In genomic region chr2:30721048-30721461, GRCm38 (mm10) we compare ENCODE assay signal across 8 mouse cellular contexts.
DNase-seq lines count a peak whose midpoint lies in the region; ATAC-seq and TF ChIP-seq lines count a peak whose summit lies in the region.

No protein-coding gene starts in this region.

- H3K36me3 ChIP-seq in hindbrain, embryonic 16.5 days (ENCODE audit: control insufficient read depth, insufficient read depth, low read length), result no peaks in the 10 kb centered on the region
- no peaks in the 10 kb centered on the region for H3K36me3 ChIP-seq in neural tube, embryonic 13.5 days

- H3K27me3 ChIP-seq in hindbrain, embryonic 16.5 days (replicated peaks; ENCODE audit: control insufficient read depth, insufficient read depth, low read length), result no peaks in the 10 kb centered on the region
- H3K27me3 ChIP-seq in neural tube, embryonic 13.5 days, result no peaks in the 10 kb centered on the region

- no peak overlapping the region for H3K4me3 ChIP-seq in left cerebral cortex, adult 2 months
- H3K4me3 ChIP-seq in hindbrain, embryonic 16.5 days (ENCODE audit: low read length), result no peak overlapping the region
- no peak overlapping the region for H3K4me3 ChIP-seq in neural tube, embryonic 13.5 days

- H3K27ac ChIP-seq in left cerebral cortex, adult 2 months, result peak overlapping the region; percentile 100
- peak overlapping the region; percentile 94 for H3K27ac ChIP-seq in hindbrain, embryonic 16.5 days (ENCODE audit: low read depth, low read length)
- peak overlapping the region; percentile 100 for H3K27ac ChIP-seq in neural tube, embryonic 13.5 days (replicated peaks)

- DNase-seq in cerebellum, adult 11 months, result peak; percentile 19
- DNase-seq in cerebellum, postnatal 36 days, result no peak
- DNase-seq in left cerebral cortex, adult 2 months (ENCODE audit: extremely low spot score in 1 of 2, low spot score in 2 of 2), result no peak
- no peak for DNase-seq in left cerebral cortex, postnatal 14 days (ENCODE audit: low spot score in 2 of 2)
- no peak for DNase-seq in right cerebral cortex, postnatal 4 days

- no peak overlapping the region; the same call in 1 of the 2 replicates for H3K9ac ChIP-seq in hindbrain, embryonic 16.5 days (ENCODE audit: low read depth, low read length)
- H3K9ac ChIP-seq in neural tube, embryonic 13.5 days, result peak overlapping the region; percentile 74

- WGBS in hindbrain, embryonic 16.5 days, result 34% methylated on average over 5 of the region's 5 CpGs
- 50% methylated on average over 5 of the region's 5 CpGs for WGBS in neural tube, embryonic 13.5 days

- no peak for ATAC-seq in hindbrain, embryonic 16.5 days
- no peak for ATAC-seq in neural tube, embryonic 13.5 days (ENCODE audit: low read depth)
- no peak for ATAC-seq in activated CD4-positive, CD25-positive, alpha-beta regulatory T cell, adult 4 months

- H3K4me2 ChIP-seq in hindbrain, embryonic 16.5 days (ENCODE audit: low read length), result no peak overlapping the region
- H3K4me2 ChIP-seq in neural tube, embryonic 13.5 days, result no peak overlapping the region

- H3K4me1 ChIP-seq in hindbrain, embryonic 16.5 days (ENCODE audit: control insufficient read depth, insufficient read depth, low read depth, low read length), result peaks cover 88% of the 10 kb centered on the region
- H3K4me1 ChIP-seq in neural tube, embryonic 13.5 days (replicated peaks), result peaks cover 96% of the 10 kb centered on the region

- TF ChIP-seq CTCF in left cerebral cortex, adult 2 months (IDR thresholded peaks at IDR 0.05), result no peak

- intact Hi-C loops in left cerebral cortex, adult 2 months (cut with DNase I), result loop anchor here (5.0 kb wide), 1 partner anchor 71 kb away; no protein-coding TSS in a partner anchor
- intact Hi-C loops in left cerebral cortex, postnatal 14 days (cut with DNase I), result loop anchor here (5.0 kb wide), 1 partner anchor 51 kb away; no protein-coding TSS in a partner anchor

- H3K9me3 ChIP-seq in hindbrain, embryonic 16.5 days (ENCODE audit: control insufficient read depth, low read length), result no peaks in the 10 kb centered on the region
- no peaks in the 10 kb centered on the region for H3K9me3 ChIP-seq in neural tube, embryonic 13.5 days
